Mouse (Mus musculus) cerebellum, adult 2 months (tissue): ENCODE data around the gene Mmp8.

Experiments used
- CTCF ChIP-seq: fragments of 200-500 bp; IDR thresholded peaks from 2 replicates; pipeline ENCODE4 v1.5.1; 2011; ENCODE audit warnings: low read depth, mild to moderate bottlenecking, control low read depth, low read length, moderate library complexity, borderline replicate concordance; ENCODE audit not compliant: insufficient read depth
- POLR2A ChIP-seq: fragments of 200-500 bp; IDR thresholded peaks from 2 replicates; pipeline ENCODE4 v1.6.1; 2011; ENCODE audit warnings: low read length, control low read depth, borderline replicate concordance; ENCODE audit not compliant: insufficient read depth

DNA sequence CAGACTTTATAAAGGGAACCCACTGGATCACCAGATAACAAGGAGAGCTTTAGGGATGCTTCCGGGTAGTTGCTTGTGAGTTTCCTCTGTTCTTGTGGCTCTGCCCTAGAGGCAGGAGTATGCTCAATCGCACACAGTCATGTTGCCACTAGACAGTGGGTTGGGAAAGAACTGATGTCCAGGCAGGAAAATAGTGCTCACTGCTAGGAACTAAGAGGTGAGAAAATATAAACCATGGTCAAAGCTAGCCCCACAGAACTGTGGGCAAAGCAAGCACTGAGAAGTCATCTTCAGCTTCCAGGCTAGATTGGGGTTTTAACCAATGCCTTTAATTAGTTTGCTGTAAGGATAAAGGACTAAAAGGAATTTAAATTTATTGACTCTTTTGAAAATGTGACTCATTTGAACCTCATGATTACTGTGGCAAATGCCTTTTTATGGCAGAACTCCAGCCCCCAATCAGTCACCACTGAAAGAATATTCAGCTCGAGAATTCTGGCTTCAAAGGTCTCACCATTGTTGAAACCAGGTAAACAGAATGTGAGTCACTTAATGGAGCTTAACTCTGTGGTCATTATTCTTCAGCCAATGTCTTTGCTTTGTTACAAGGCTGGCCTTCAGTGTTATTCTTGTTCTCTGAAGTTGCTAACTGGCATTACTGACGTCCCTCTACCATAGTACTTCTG is 31.9 kb upstream of the Mmp8 start:
- TF ChIP-seq CTCF, result no peak
- no peak for TF ChIP-seq POLR2A
